8 mouse cellular contexts compared by ENCODE assay signal in genomic region chr12:50943741-50944521, GRCm38 (mm10).
DNase-seq lines count a peak whose midpoint lies in the region; ATAC-seq lines count a peak whose summit lies in the region.

No protein-coding gene starts in this region.

- H3K4me2 ChIP-seq in embryonic facial prominence, embryonic 15.5 days (replicated peaks), result peak overlapping the region; percentile 53

- peak overlapping the region; percentile 33 for H3K4me3 ChIP-seq in embryonic facial prominence, embryonic 15.5 days (replicated peaks)

- intact Hi-C loops in heart, postnatal 14 days (cut with DNase I), result loop anchor here (2.0 to 5.0 kb wide), 2 partner anchors 632 to 1571 kb away; no protein-coding TSS in a partner anchor

- no peaks in the 10 kb centered on the region for H3K36me3 ChIP-seq in embryonic facial prominence, embryonic 15.5 days

- ATAC-seq in embryonic facial prominence, embryonic 15.5 days (ENCODE audit: insufficient number of reproducible peaks, low FRiP score, low TSS enrichment, low read depth), result no peak
- no peak for ATAC-seq in erythroblast, adult 5-6 weeks (replicated peaks; ENCODE audit: low FRiP score, poor library complexity, severe bottlenecking)

- H3K4me1 ChIP-seq in embryonic facial prominence, embryonic 15.5 days, result no peaks in the 10 kb centered on the region

- no peak overlapping the region for H3K27ac ChIP-seq in embryonic facial prominence, embryonic 15.5 days (replicated peaks)

- peak; percentile 56 for DNase-seq in A20 (ENCODE audit: low read depth, low spot score)
- peak; percentile 53 to 68 for DNase-seq in adrenal gland, postnatal 36 days
- DNase-seq in heart, postnatal 14 days, result peak; percentile 28 to 60
- peak; percentile 80 for DNase-seq in layer of hippocampus, adult 11-12 months (ENCODE audit: low spot score)
- DNase-seq in lung, adult 18-20 months, result peak; percentile 3 to 19
- peak; percentile 91 for DNase-seq in retina, embryonic 14.5 days (ENCODE audit: low spot score)

- no peak overlapping the region for H3K9ac ChIP-seq in embryonic facial prominence, embryonic 15.5 days

- no peaks in the 10 kb centered on the region for H3K9me3 ChIP-seq in embryonic facial prominence, embryonic 15.5 days (replicated peaks)

- H3K27me3 ChIP-seq in embryonic facial prominence, embryonic 15.5 days, result 0 out of 2 replicates have a peak, but pooled peaks cover 4% of the 10 kb centered on the region

- 18% methylated on average over 19 of the region's 19 CpGs for WGBS in embryonic facial prominence, embryonic 15.5 days

Comparison
In these comparisons a context has a peak if more than half of its experiments do, and no peak if none do; other contexts are left out.
1. DNase-seq: peak in every context shown above with its lines; median percentile 91 in retina, embryonic 14.5 days; 80 in layer of hippocampus, adult 11-12 months; 60 in adrenal gland, postnatal 36 days; 56 in A20; 44 in heart, postnatal 14 days; 11 in lung, adult 18-20 months.